ENCODE assay signal across 24 mouse cellular contexts in genomic region chr16:44035221-44035620, GRCm38 (mm10).
"Had no signal": no experiment of that assay in that cellular context is flagged by ENCODE, and none has a peak within 500 bp of the region (broad histone marks: within the 10 kb centered on the region; RNA-seq: fewer than 3 reads in every experiment).

No protein-coding gene starts in this region.

- H3K27ac ChIP-seq: heart, adult 2 months; heart, embryonic 13.5 days; heart, embryonic 15.5 days; hindbrain, embryonic 13.5 days; hindbrain, embryonic 15.5 days; hindbrain, postnatal 0 days; kidney, embryonic 15.5 days; kidney, postnatal 0 days; limb, embryonic 13.5 days; limb, embryonic 15.5 days; liver, embryonic 12.5 days had no signal

- H3K9ac ChIP-seq: heart, embryonic 13.5 days; heart, embryonic 15.5 days; hindbrain, embryonic 13.5 days; hindbrain, embryonic 15.5 days; kidney, embryonic 15.5 days; limb, embryonic 13.5 days; limb, embryonic 15.5 days; liver, embryonic 12.5 days had no signal

- H3K4me1 ChIP-seq: heart, embryonic 13.5 days; heart, embryonic 15.5 days; hindbrain, embryonic 13.5 days; hindbrain, embryonic 15.5 days; kidney, embryonic 15.5 days; limb, embryonic 13.5 days; limb, embryonic 15.5 days had no signal

- H3K4me3 ChIP-seq: heart, adult 2 months; heart, embryonic 13.5 days; heart, embryonic 15.5 days; hindbrain, embryonic 13.5 days; hindbrain, embryonic 15.5 days; kidney, embryonic 15.5 days; limb, embryonic 13.5 days; limb, embryonic 15.5 days; liver, embryonic 12.5 days had no signal

- H3K4me2 ChIP-seq: heart, embryonic 13.5 days; heart, embryonic 15.5 days; hindbrain, embryonic 13.5 days; hindbrain, embryonic 15.5 days; kidney, embryonic 15.5 days; limb, embryonic 13.5 days; limb, embryonic 15.5 days; liver, embryonic 12.5 days had no signal

- ATAC-seq: hindbrain, postnatal 0 days; intestine, embryonic 16.5 days; liver, embryonic 12.5 days had no signal

- DNase-seq: gastrocnemius, postnatal 14 days; gastrocnemius, postnatal 36 days; heart, adult 2 months; heart, postnatal 14 days; heart, postnatal 36 days; kidney, adult 11 months; kidney, adult 2 months; kidney, adult 9 months; kidney, postnatal 14 days; kidney, postnatal 36 days; layer of hippocampus, adult 9-11 months; layer of hippocampus, postnatal 36 days; left cerebral cortex, postnatal 4 days had no signal

- H3K9me3 ChIP-seq: heart, embryonic 15.5 days; hindbrain, embryonic 15.5 days; kidney, embryonic 15.5 days; limb, embryonic 13.5 days; limb, embryonic 15.5 days; liver, embryonic 12.5 days had no signal

- H3K36me3 ChIP-seq: heart, embryonic 15.5 days; hindbrain, embryonic 13.5 days; hindbrain, embryonic 15.5 days; limb, embryonic 13.5 days; liver, embryonic 12.5 days had no signal

- H3K27me3 ChIP-seq: heart, embryonic 13.5 days; heart, embryonic 15.5 days; hindbrain, embryonic 13.5 days; hindbrain, embryonic 15.5 days; kidney, embryonic 15.5 days; limb, embryonic 13.5 days; limb, embryonic 15.5 days; liver, embryonic 12.5 days had no signal
